Mouse (Mus musculus): ENCODE measurements around the gene Taar5. TPM values are rescaled to one million over a fixed set of nuclear protein-coding genes. Genes with fewer than 3 reads are reported as not detected.

Gene Taar5
- polyA plus RNA-seq, 1 experiment: not detected

- Histone ChIP-seq H3K36me3 (ENCODE audit: control insufficient read depth, insufficient read depth) (no peaks in the 10 kb centered on the region), H3K4me2 (ENCODE audit: low read depth) (no peak within 1 kb of the TSS), H3ac (ENCODE audit: control insufficient read depth, insufficient read length) (no peak within 1 kb of the TSS), H3K79me2 (ENCODE audit: control insufficient read depth, insufficient read depth) (no peaks in the 10 kb centered on the region), H3K27me3 (ENCODE audit: control insufficient read depth, insufficient read depth, insufficient read length) (peaks cover 5% of the 10 kb centered on the region), H3K4me3 (no peak within 1 kb of the TSS)
- TF ChIP-seq POLR2AphosphoS2 (IDR thresholded peaks at IDR 0.05; ENCODE audit: insufficient read length, low read depth): no peak
- no peak for TF ChIP-seq POLR2A (IDR thresholded peaks at IDR 0.05; ENCODE audit: insufficient read length, low read depth)
- no peak for TF ChIP-seq MYOD1 (IDR thresholded peaks at IDR 0.05; ENCODE audit: control insufficient read depth in 1 of 3, insufficient read length in 2 of 3, low read depth in 2 of 3)
- no peak for TF ChIP-seq CEBPB (IDR thresholded peaks at IDR 0.05; ENCODE audit: insufficient read depth, poor library complexity, severe bottlenecking)
- no peak for TF ChIP-seq TCF3 (IDR thresholded peaks at IDR 0.05; ENCODE audit: insufficient read length, low read depth)
- no peak for TF ChIP-seq REST (IDR thresholded peaks at IDR 0.05; ENCODE audit: insufficient read depth, insufficient read length)
- no peak for TF ChIP-seq E2F4 (IDR thresholded peaks at IDR 0.05; ENCODE audit: insufficient read depth)
- no peak for TF ChIP-seq MYOG (IDR thresholded peaks at IDR 0.05; ENCODE audit: control insufficient read depth in 1 of 3, insufficient read depth in 1 of 3, insufficient read length in 2 of 3, low read depth in 2 of 3)
- no peak for TF ChIP-seq SRF (IDR thresholded peaks at IDR 0.05; ENCODE audit: control insufficient read depth, insufficient read length, low read depth)
- TF ChIP-seq USF1 (IDR thresholded peaks at IDR 0.05; ENCODE audit: low read depth): no peak
- TF ChIP-seq MAX (IDR thresholded peaks at IDR 0.05; ENCODE audit: low read depth): no peak
- TF ChIP-seq TCF12 (IDR thresholded peaks at IDR 0.05; ENCODE audit: insufficient read depth, poor library complexity, severe bottlenecking): no peak
These were observed 10.0 kb upstream of the Taar5 start, which contains the start of gene Taar4 for GRCm38 (mm10) chr10:23960444-23960915. Gene Taar4, plus strand, starts transcription at chr10:23960494.

GRCm38 (mm10) chr10:23963444-23963843 is 7.1 kb upstream of the Taar5 start:
- no peak overlapping the region for H3ac ChIP-seq (ENCODE audit: control insufficient read depth, insufficient read length)
- H3K36me3 ChIP-seq (ENCODE audit: control insufficient read depth, insufficient read depth): no peaks in the 10 kb centered on the region
- peaks cover 5% of the 10 kb centered on the region for H3K27me3 ChIP-seq (ENCODE audit: control insufficient read depth, insufficient read depth, insufficient read length)
- no peak for TF ChIP-seq MYOD1 (IDR thresholded peaks at IDR 0.05; ENCODE audit: control insufficient read depth in 1 of 3, insufficient read length in 2 of 3, low read depth in 2 of 3)
- no peak for TF ChIP-seq TCF3 (IDR thresholded peaks at IDR 0.05; ENCODE audit: insufficient read length, low read depth)
- TF ChIP-seq TCF12 (IDR thresholded peaks at IDR 0.05; ENCODE audit: insufficient read depth, poor library complexity, severe bottlenecking): no peak
- H3K4me3 ChIP-seq: no peak overlapping the region
- no peaks in the 10 kb centered on the region for H3K79me2 ChIP-seq (ENCODE audit: control insufficient read depth, insufficient read depth)
- H3K4me2 ChIP-seq (ENCODE audit: low read depth): no peak overlapping the region

GRCm38 (mm10) chr10:23964921-23965610 is 5.4 kb upstream of the Taar5 start:
- H3K36me3 ChIP-seq (ENCODE audit: control insufficient read depth, insufficient read depth): no peaks in the 10 kb centered on the region
- no peak overlapping the region for H3K4me2 ChIP-seq (ENCODE audit: low read depth)
- no peak overlapping the region for H3K4me3 ChIP-seq
- TF ChIP-seq REST (IDR thresholded peaks at IDR 0.05; ENCODE audit: insufficient read depth, insufficient read length): no peak
- no peak for TF ChIP-seq TCF12 (IDR thresholded peaks at IDR 0.05; ENCODE audit: insufficient read depth, poor library complexity, severe bottlenecking)
- TF ChIP-seq POLR2AphosphoS2 (IDR thresholded peaks at IDR 0.05; ENCODE audit: insufficient read length, low read depth): no peak
- no peak for TF ChIP-seq MAX (IDR thresholded peaks at IDR 0.05; ENCODE audit: low read depth)
- no peak for TF ChIP-seq CEBPB (IDR thresholded peaks at IDR 0.05; ENCODE audit: insufficient read depth, poor library complexity, severe bottlenecking)
- TF ChIP-seq MYOD1 (IDR thresholded peaks at IDR 0.05; ENCODE audit: control insufficient read depth in 1 of 3, insufficient read length in 2 of 3, low read depth in 2 of 3): no peak
- TF ChIP-seq TCF3 (IDR thresholded peaks at IDR 0.05; ENCODE audit: insufficient read length, low read depth): no peak
- TF ChIP-seq POLR2A (IDR thresholded peaks at IDR 0.05; ENCODE audit: insufficient read length, low read depth): no peak
- TF ChIP-seq SRF (IDR thresholded peaks at IDR 0.05; ENCODE audit: control insufficient read depth, insufficient read length, low read depth): no peak
- no peak for TF ChIP-seq USF1 (IDR thresholded peaks at IDR 0.05; ENCODE audit: low read depth)
- no peak for TF ChIP-seq MYOG (IDR thresholded peaks at IDR 0.05; ENCODE audit: control insufficient read depth in 1 of 3, insufficient read depth in 1 of 3, insufficient read length in 2 of 3, low read depth in 2 of 3)
- TF ChIP-seq E2F4 (IDR thresholded peaks at IDR 0.05; ENCODE audit: insufficient read depth): no peak
- peaks cover 5% of the 10 kb centered on the region for H3K27me3 ChIP-seq (ENCODE audit: control insufficient read depth, insufficient read depth, insufficient read length)
- no peak overlapping the region for H3ac ChIP-seq (ENCODE audit: control insufficient read depth, insufficient read length)
- no peaks in the 10 kb centered on the region for H3K79me2 ChIP-seq (ENCODE audit: control insufficient read depth, insufficient read depth)

GRCm38 (mm10) chr10:23971256-23971655 is 750 bp downstream of the Taar5 start:
- Histone ChIP-seq H3K36me3 (ENCODE audit: control insufficient read depth, insufficient read depth) (no peaks in the 10 kb centered on the region), H3K4me3 (no peak overlapping the region), H3K27me3 (ENCODE audit: control insufficient read depth, insufficient read depth, insufficient read length) (peaks cover 9% of the 10 kb centered on the region), H3ac (ENCODE audit: control insufficient read depth, insufficient read length) (no peak overlapping the region), H3K79me2 (ENCODE audit: control insufficient read depth, insufficient read depth) (no peaks in the 10 kb centered on the region), H3K4me2 (ENCODE audit: low read depth) (no peak overlapping the region)
- TF ChIP-seq TCF12 (IDR thresholded peaks at IDR 0.05; ENCODE audit: insufficient read depth, poor library complexity, severe bottlenecking) (no peak), REST (IDR thresholded peaks at IDR 0.05; ENCODE audit: insufficient read depth, insufficient read length) (no peak), MYOG (IDR thresholded peaks at IDR 0.05; ENCODE audit: control insufficient read depth in 1 of 3, insufficient read depth in 1 of 3, insufficient read length in 2 of 3, low read depth in 2 of 3) (no peak), MAX (IDR thresholded peaks at IDR 0.05; ENCODE audit: low read depth) (no peak), USF1 (IDR thresholded peaks at IDR 0.05; ENCODE audit: low read depth) (no peak), POLR2AphosphoS2 (IDR thresholded peaks at IDR 0.05; ENCODE audit: insufficient read length, low read depth) (no peak), E2F4 (IDR thresholded peaks at IDR 0.05; ENCODE audit: insufficient read depth) (no peak), CEBPB (IDR thresholded peaks at IDR 0.05; ENCODE audit: insufficient read depth, poor library complexity, severe bottlenecking) (no peak), POLR2A (IDR thresholded peaks at IDR 0.05; ENCODE audit: insufficient read length, low read depth) (no peak), SRF (IDR thresholded peaks at IDR 0.05; ENCODE audit: control insufficient read depth, insufficient read length, low read depth) (no peak), TCF3 (IDR thresholded peaks at IDR 0.05; ENCODE audit: insufficient read length, low read depth) (no peak), MYOD1 (IDR thresholded peaks at IDR 0.05; ENCODE audit: control insufficient read depth in 1 of 3, insufficient read length in 2 of 3, low read depth in 2 of 3) (no peak)
